Mouse (Mus musculus) G1E (cell line): ENCODE results near the gene Mmp8. TPM values are rescaled to one million over a fixed set of nuclear protein-coding genes. Genes with fewer than 3 reads are reported as not detected.

Experiments
- ATAC-seq: 2 replicates; pipeline ENCODE4 v1.8.0; 2016; ENCODE audit warnings: mild to moderate bottlenecking; ENCODE audit not compliant: insufficient number of reproducible peaks, poor library complexity, low FRiP score, severe bottlenecking; ENCODE audit errors: extremely low read depth
- DNase-seq: peaks from one replicate; pipeline ENCODE4 v3.0.0; 2012; ENCODE audit warnings: low spot score
- H3K27me3 ChIP-seq: 2 replicates; pipeline ENCODE4 v1.6.1; 2012; ENCODE audit warnings: mild to moderate bottlenecking, low read length, inconsistent platforms; ENCODE audit not compliant: insufficient read depth
- H3K36me3 ChIP-seq: replicated peaks from 2 replicates; pipeline ENCODE3; 2012; ENCODE audit warnings: mild to moderate bottlenecking, inconsistent platforms
- H3K4me1 ChIP-seq: 2 replicates; pipeline ENCODE4 v1.6.1; 2012; ENCODE audit warnings: low read depth, low read length, inconsistent platforms, mixed read lengths; ENCODE audit not compliant: insufficient read depth
- H3K4me3 ChIP-seq: 2 replicates; pipeline ENCODE4 v1.5.1; 2012; ENCODE audit warnings: low read depth, mild to moderate bottlenecking, inconsistent platforms, low read length, moderate library complexity, mixed read lengths
- H3K9me3 ChIP-seq: replicated peaks from 2 replicates; pipeline ENCODE4 v1.6.1; 2012; ENCODE audit warnings: inconsistent platforms
- CTCF ChIP-seq: IDR thresholded peaks from 2 replicates; pipeline ENCODE4 v1.5.1; 2012; ENCODE audit warnings: low read depth, low read length, inconsistent platforms, mixed read lengths
- GATA1 ChIP-seq: IDR thresholded peaks from 2 replicates; pipeline ENCODE4 v1.6.1; 2012; ENCODE audit warnings: borderline replicate concordance, low read length, inconsistent platforms, mixed read lengths
- GATA2 ChIP-seq: IDR thresholded peaks from 2 replicates; pipeline ENCODE4 v1.6.1; 2012; ENCODE audit warnings: low read depth, low read length, inconsistent platforms, borderline replicate concordance
- POLR2AphosphoS5 ChIP-seq: IDR thresholded peaks from 2 replicates; pipeline ENCODE4 v1.6.1; 2012; ENCODE audit warnings: low read depth, low read length, inconsistent platforms; ENCODE audit not compliant: insufficient replicate concordance
- TAL1 ChIP-seq: conservative IDR thresholded peaks from 2 replicates; pipeline ENCODE4 v1.6.1; 2012; ENCODE audit warnings: low read depth, low read length, inconsistent platforms, mixed read lengths
- polyA plus RNA-seq: library from polyadenylated mRNA; stranded (reverse); fragments of >175 nt; gene quantifications from 2 replicates; pipeline ENCODE4 v1.2.3, GENCODE M21; 2012
- total RNA-seq, 2 experiments: library from RNA; stranded (forward) in 1 of 2; stranded (reverse) in 1 of 2; fragments of 200-1000 nt in 1 of 2; fragments of >200 nt in 1 of 2; fragmentation: Nextera tagmentation in 1 of 2; gene quantifications; 2 replicates each; pipeline ENCODE4 v1.2.3; 2014 to 2017

The Mmp8 gene
- total and polyA plus RNA-seq, 3 experiments: 0.20 to 0.71 TPM; not detected in 1

DNA sequence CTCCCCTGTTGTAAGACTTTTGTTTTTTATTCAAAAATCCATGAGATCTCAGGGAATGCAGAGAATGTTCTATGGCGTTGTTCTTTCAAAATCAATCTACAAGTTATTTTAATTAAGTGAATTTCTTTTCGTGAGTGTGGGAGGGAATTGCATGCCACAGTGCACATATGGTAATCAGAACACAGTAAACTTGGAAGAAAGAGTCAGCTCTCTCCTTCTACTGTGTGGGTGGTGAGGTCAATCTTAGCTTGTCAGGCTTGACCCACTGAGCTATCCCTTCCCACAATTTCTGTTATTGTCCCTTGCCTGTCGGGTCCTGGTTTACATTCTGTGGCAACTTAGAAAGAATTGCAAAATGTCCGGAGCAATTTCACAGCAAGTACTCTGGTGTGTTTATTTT lies 1.8 kb downstream of the Mmp8 start:
- Histone ChIP-seq H3K9me3 (no peaks in the 10 kb centered on the region), H3K27me3 (no peaks in the 10 kb centered on the region), H3K36me3 (no peaks in the 10 kb centered on the region), H3K4me3 (no peak overlapping the region), H3K4me1 (no peaks in the 10 kb centered on the region)
- no peak for ATAC-seq
- no peak for TF ChIP-seq POLR2AphosphoS5
- no peak for TF ChIP-seq TAL1
- TF ChIP-seq CTCF: no peak
- TF ChIP-seq GATA1: no peak
- no peak for TF ChIP-seq GATA2
- no peak for DNase-seq

DNA sequence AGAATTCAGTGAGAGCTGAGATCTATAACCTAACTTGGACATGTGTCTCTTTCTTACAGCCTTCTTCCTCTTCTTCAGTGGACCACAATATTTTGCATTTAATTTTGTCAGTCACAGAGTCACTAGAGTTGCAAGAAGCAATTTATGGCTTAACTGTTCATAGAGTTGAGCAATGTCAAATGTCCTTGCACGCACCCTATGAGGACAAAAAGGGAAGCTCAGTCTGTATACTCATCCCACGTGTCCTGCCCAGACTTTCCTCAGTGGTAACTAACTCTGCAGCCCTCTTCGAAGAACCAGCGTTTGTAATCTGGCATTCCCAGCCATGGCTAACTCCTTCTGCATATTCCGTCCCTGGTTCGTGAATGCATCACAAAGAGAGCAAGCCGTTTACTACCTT lies 9.1 kb downstream of the Mmp8 start:
- ATAC-seq: no peak
- no peak for DNase-seq
- Histone ChIP-seq H3K27me3 (no peaks in the 10 kb centered on the region), H3K9me3 (no peaks in the 10 kb centered on the region), H3K4me1 (peaks cover 5% of the 10 kb centered on the region), H3K36me3 (no peaks in the 10 kb centered on the region), H3K4me3 (no peak overlapping the region)
- no peak for TF ChIP-seq TAL1
- TF ChIP-seq GATA1: no peak
- TF ChIP-seq POLR2AphosphoS5: no peak
- no peak for TF ChIP-seq CTCF
- TF ChIP-seq GATA2: no peak

- TF ChIP-seq TAL1: no peak
- no peak for TF ChIP-seq CTCF
- TF ChIP-seq GATA1: no peak
- TF ChIP-seq GATA2: no peak
- no peak for TF ChIP-seq POLR2AphosphoS5
- DNase-seq: no peak
- peaks cover 6% of the 10 kb centered on the region for H3K4me1 ChIP-seq
- H3K9me3 ChIP-seq: no peaks in the 10 kb centered on the region
- ATAC-seq: no peak
- no peak overlapping the region for H3K4me3 ChIP-seq
- H3K36me3 ChIP-seq: no peaks in the 10 kb centered on the region
- H3K27me3 ChIP-seq: no peaks in the 10 kb centered on the region
These were observed 9.7 kb downstream of the Mmp8 start for GRCm38 (mm10) chr9:7567923-7568322.

- no peak for ATAC-seq
- no peak overlapping the region for H3K4me3 ChIP-seq
- no peak for DNase-seq
- H3K4me1 ChIP-seq: peaks cover 8% of the 10 kb centered on the region
- TF ChIP-seq GATA2 (no peak), GATA1 (no peak), POLR2AphosphoS5 (no peak), CTCF (no peak), TAL1 (no peak)
- no peaks in the 10 kb centered on the region for H3K36me3 ChIP-seq
- H3K9me3 ChIP-seq: no peaks in the 10 kb centered on the region
- H3K27me3 ChIP-seq: no peaks in the 10 kb centered on the region
These were observed 12.2 kb downstream of the Mmp8 start for GRCm38 (mm10) chr9:7570485-7570884.

GRCm38 (mm10) chr9:7571162-7571561 lies 12.9 kb downstream of the Mmp8 start, which contains the start of gene Mmp27:
Mmp27 (plus strand) TSS chr9:7571396.
- DNase-seq (no peak), ATAC-seq (peak; percentile 18; the same call in 1 of the 2 replicates)
- Histone ChIP-seq H3K4me3 (no peak within 1 kb of the TSS), H3K4me1 (peaks cover 8% of the 10 kb centered on the region), H3K27me3 (no peaks in the 10 kb centered on the region), H3K9me3 (no peaks in the 10 kb centered on the region), H3K36me3 (no peaks in the 10 kb centered on the region)
- TF ChIP-seq CTCF (no peak), POLR2AphosphoS5 (no peak), GATA2 (no peak), GATA1 (no peak), TAL1 (no peak)

DNA sequence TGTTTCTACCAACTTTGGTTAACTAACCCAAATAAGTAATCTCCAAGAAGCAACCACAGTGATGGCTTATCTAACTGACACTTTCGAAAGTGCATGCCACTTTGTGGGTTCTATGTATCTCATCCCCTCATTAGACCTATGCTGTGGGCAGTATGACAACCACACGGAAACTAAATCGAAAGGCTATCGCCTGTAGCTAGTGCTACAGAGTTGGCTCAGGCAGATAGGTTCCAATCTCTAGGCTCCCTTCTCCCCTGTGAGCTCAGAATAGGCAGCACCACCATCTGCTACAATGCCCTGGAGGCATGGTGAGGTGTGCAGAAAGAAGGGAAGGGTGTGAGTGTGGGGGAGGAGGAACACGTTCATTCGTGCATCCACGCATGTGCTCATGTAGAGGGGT lies 13.9 kb downstream of the Mmp8 start:
- DNase-seq: no peak
- no peaks in the 10 kb centered on the region for H3K9me3 ChIP-seq
- no peak for TF ChIP-seq GATA2
- no peak for TF ChIP-seq GATA1
- no peak for TF ChIP-seq TAL1
- no peak for TF ChIP-seq POLR2AphosphoS5
- no peak for TF ChIP-seq CTCF
- no peaks in the 10 kb centered on the region for H3K27me3 ChIP-seq
- no peak for ATAC-seq
- H3K4me3 ChIP-seq: no peak overlapping the region
- H3K4me1 ChIP-seq: peaks cover 8% of the 10 kb centered on the region
- H3K36me3 ChIP-seq: no peaks in the 10 kb centered on the region

DNA sequence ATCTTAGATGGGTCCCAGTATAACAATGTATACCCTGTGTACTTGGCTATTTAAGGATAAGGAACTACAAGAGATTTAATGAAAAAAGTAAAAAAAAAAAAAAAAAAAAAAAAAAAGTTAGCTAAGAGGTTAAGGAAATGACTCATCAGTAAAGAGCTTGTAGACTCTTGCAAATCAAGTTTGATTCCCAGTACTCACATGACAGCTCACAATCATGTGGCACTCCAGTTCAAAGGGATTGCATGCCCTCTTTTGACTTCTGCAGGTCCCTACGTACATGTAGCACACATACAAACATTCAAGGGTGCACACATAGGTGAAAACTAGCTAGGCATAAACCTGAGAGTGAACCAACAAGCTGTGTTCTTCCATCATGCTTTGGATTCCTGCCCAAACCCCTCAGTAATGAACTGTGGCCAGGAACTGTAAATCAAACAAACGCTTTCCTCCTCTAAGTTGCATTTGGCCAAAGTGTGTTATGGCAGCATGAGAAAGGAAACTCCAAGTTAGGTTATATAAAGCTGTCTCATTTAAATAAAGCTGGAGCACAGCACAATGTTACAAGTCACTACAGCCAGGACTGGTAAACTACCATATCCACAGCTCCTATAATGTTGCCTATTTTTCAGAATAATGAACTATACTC lies 14.5 kb downstream of the Mmp8 start:
- ATAC-seq: peak; percentile 58; the same call in 1 of the 2 replicates
- Histone ChIP-seq H3K27me3 (no peaks in the 10 kb centered on the region), H3K36me3 (no peaks in the 10 kb centered on the region), H3K4me3 (no peak overlapping the region), H3K9me3 (no peaks in the 10 kb centered on the region), H3K4me1 (peaks cover 5% of the 10 kb centered on the region)
- TF ChIP-seq GATA1: no peak
- no peak for TF ChIP-seq TAL1
- no peak for TF ChIP-seq CTCF
- no peak for TF ChIP-seq GATA2
- TF ChIP-seq POLR2AphosphoS5: no peak
- DNase-seq: no peak
